Mouse (Mus musculus) lung, postnatal 36 days (tissue): ENCODE data around the gene Tcp11l2.

Experiments used
- DNase-seq: peaks from one replicate; pipeline ENCODE4 v3.0.0; 2022; ENCODE audit warnings: mixed read lengths

Gene Tcp11l2

GRCm38 (mm10) chr10:84558511-84558910 lies 17.9 kb upstream of the Tcp11l2 start:
- peak; percentile 56 for DNase-seq

DNA sequence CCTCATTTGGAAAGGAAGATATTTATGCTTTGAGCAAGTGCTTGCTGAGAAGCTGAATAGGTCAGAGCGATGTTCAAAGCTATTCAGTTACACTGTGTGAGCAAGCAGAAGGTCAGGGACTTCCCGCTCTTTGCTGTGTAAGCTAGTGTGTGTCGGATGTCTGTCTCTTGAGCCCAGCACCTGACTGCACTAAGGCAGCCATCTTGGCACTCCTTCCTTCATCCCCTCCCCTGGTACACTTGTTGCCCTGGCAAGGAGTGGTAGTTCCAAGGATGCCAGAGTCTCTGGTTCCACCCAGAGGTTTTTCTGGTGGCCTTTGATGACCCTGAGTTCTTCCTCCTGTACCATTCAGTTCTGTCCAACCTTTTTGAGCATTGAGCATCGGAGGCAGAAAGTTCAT lies 16.4 kb upstream of the Tcp11l2 start:
- DNase-seq, result no peak

- DNase-seq, result no peak
Observed at GRCm38 (mm10) chr10:84562121-84562520, 14.3 kb upstream of the Tcp11l2 start.

- peak; percentile 58 for DNase-seq
Observed at GRCm38 (mm10) chr10:84562567-84563554, 13.6 kb upstream of the Tcp11l2 start.

DNA sequence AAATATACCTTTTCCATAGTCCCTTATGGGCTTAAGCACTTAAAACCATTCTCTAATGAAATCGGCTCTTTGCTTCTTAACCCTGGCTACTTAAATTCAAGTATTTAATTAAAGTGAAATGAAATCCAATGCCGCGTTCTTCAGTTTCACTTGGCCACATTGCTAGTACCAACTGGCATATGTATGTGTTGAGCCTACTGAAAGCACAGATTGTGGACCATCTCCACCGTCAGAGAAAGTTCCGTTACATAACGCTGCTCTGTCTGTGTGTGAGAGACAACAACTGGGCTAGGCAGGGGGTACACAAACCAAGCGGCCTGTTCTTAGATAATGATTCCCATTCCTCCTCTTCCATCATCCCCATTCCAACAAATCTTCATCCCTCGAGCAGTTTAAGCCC lies 12.0 kb upstream of the Tcp11l2 start:
- DNase-seq, result no peak

- DNase-seq, result peak; percentile 49
Observed at GRCm38 (mm10) chr10:84571052-84571639, 5.3 kb upstream of the Tcp11l2 start.

DNA sequence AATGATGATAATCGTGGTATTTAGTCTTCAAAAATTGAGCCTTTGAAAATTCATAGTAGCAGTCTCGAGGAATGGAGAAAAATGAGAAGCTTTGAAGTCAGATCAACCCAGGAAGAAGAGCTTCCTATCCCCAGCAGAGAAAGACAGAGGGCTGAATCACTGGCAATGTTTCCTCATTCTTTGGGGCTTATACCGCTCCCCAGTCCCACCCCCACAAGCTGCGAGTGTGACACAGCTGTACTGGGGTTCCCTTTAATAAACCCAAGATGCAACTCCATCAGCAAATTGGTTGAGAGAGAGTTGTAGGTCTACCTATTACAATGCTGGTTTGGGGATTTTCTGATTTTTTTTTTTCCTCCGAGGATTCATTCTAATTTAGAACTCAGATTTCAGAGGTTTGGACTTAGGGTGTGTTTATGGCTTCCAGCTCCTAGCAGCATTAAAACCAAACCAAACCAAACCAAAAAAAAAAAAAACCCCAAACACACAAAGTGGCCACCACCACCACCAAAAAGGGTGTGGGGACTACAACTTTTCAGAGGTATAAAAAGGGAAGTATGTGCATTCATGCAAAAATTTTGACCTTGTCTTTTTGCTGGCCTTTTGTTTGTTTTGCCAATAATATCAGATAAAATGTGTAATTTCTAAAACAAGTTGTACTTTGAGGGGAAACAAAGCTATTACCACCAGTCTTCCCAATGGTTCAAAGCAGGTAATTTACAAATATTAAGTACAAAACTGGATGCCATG lies 2.6 kb upstream of the Tcp11l2 start:
- DNase-seq, result peak; percentile 21

- no peak for DNase-seq
Observed at GRCm38 (mm10) chr10:84576029-84576394, 414 bp upstream of the Tcp11l2 start.

DNA sequence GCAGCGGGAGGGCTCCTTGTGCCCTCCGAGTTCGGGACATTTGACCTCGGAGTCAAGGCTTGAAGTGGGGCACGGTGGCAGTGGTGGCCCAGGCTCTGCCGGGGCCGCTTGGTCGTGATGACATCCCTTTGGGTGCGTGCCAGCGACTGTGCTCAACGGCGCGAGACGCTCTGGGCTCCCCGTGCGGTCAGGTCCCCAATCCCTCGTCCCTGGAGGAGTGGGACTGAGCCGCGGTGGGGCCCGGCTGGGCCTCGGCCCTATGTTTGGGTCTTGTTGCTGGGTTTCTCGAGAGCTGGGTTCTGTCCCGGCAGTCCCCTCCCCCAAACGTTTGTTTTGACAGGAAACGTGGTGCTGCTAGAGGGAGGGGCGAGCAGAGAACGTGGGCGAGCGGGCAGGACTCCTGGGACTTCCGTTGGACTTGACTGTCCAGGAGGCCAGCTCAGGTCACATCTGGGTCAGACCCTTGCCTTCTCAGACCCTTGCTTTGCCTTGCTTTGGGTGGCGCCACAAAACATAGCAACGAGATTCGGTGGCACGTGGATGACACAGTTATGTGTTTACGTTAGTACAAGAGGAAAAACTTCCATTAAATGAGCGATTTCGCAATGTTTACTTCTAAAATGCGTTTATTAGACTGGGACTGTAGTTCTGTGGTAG lies 773 bp downstream of the Tcp11l2 start:
- peak; percentile 94 for DNase-seq

DNA sequence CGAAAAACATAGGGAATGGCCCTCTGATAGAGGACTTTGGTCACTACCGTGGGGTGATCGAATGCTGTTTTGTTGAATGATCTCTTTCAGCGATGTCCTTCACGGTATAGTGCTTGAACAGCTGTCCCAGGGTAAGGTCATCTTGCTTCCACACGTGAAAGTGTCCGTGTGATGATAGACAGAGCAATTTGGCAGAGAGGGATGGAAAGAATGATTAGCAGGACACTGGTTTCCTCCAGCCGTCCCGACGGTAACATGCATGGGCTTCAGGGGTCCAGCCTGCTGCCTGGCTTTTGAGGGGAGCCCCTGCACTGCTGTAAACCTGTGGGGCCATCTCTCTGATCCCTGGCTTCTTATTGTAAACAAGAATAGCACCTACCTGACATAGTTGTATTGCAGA lies 2.3 kb downstream of the Tcp11l2 start:
- DNase-seq, result no peak

- DNase-seq, result no peak
Observed at GRCm38 (mm10) chr10:84579527-84579926, 3.1 kb downstream of the Tcp11l2 start.

- DNase-seq, result peak; percentile 26
Observed at GRCm38 (mm10) chr10:84581191-84581590, 4.8 kb downstream of the Tcp11l2 start.

- peak; percentile 15 for DNase-seq
Observed at GRCm38 (mm10) chr10:84582236-84582635, 5.8 kb downstream of the Tcp11l2 start.

- DNase-seq, result no peak
Observed at GRCm38 (mm10) chr10:84584451-84585293, 8.2 kb downstream of the Tcp11l2 start.

- DNase-seq, result no peak
Observed at GRCm38 (mm10) chr10:84585294-84585650, 8.8 kb downstream of the Tcp11l2 start.

- peak; percentile 12 for DNase-seq
Observed at GRCm38 (mm10) chr10:84590956-84591355, 14.5 kb downstream of the Tcp11l2 start.

DNA sequence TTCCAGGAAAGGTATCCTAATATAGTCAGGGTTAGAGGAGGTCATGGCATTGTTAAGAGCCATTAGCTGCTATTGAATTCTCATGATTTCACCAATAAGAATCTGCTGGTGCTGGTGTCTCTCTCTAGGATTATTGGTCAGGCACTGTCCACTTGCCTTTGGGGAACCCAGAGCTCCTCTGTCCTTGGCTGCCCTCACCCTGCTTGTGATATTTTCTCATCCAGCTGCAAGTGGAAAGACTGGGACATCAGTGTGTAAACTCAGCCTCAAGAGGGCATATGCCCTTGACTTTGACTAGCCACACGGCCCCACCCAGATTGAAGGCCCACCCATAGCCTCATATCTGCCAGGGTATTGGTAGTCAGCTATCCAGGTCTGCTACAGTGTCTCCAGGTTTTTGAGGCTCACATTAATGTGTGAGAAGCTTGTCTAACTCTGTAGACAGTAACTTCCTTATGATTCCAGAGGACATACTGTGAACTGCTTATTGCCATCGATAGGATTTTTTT lies 15.3 kb downstream of the Tcp11l2 start:
- no peak for DNase-seq

GRCm38 (mm10) chr10:84592745-84593144 lies 16.3 kb downstream of the Tcp11l2 start:
- DNase-seq, result peak; percentile 46

DNA sequence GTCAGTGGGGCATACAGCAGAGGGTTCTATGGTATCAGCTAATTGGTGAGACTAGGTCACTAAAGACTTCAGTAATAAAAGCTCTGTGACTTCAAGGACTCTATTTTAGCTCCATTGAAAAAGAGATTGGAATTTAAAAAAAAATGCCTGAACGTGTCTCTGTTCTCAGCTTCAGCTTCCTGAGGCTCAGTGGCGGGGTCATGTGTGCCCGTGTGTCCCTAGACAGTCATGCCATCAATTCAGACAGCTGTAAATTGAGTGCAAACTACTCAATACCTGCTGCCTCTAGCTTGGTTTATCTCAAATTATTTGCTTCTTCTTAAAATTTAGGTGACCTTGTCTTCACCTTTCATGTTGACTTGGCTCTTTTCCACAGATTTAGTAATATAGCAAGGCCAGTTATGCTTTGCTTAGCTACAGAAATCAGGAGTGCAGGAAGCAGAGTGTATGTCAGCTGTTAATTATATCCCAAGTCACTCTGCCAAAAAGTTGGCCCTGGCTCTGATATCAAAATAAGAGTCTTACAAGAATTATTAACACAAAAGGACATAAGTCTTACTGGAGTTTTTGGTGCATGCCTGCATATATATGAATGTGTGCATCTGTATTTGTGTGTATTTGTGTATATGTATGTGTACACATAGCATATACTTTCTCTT lies 20.8 kb downstream of the Tcp11l2 start:
- DNase-seq, result peak; percentile 67

DNA sequence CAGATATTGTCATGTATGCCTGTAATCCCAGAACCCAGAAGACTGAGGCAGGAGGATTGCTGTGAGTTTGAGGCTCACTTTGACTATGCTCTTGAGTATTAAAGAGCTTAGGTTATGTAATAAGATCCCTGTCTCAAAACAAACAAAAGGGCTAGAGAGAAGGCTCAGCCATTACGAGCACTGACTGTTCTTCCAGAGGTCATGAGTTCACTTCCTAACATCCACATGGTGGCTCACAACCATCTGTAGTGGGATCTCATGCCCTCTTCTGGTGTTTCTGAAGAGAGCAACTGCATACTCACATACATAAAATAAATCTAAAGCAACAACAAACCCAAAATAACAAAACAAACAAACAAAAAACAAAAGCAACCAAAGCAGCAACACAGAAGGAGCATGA lies 21.7 kb downstream of the Tcp11l2 start:
- no peak for DNase-seq

- DNase-seq, result no peak
Observed at GRCm38 (mm10) chr10:84600136-84600535, 23.7 kb downstream of the Tcp11l2 start.
